Mouse (Mus musculus): ENCODE results near the gene Col9a2.

- TF ChIP-seq CTCF (IDR thresholded peaks at IDR 0.05; ENCODE audit: low read depth) (no peak), EP300 (optimal IDR thresholded peaks at IDR 0.05) (no peak)
Measured at GRCm38 (mm10) chr4:121028146-121028545, 11.0 kb upstream of the Col9a2 start.
